Mouse (Mus musculus): ENCODE measurements around the gene E2f2.

E2f2 gene

DNA sequence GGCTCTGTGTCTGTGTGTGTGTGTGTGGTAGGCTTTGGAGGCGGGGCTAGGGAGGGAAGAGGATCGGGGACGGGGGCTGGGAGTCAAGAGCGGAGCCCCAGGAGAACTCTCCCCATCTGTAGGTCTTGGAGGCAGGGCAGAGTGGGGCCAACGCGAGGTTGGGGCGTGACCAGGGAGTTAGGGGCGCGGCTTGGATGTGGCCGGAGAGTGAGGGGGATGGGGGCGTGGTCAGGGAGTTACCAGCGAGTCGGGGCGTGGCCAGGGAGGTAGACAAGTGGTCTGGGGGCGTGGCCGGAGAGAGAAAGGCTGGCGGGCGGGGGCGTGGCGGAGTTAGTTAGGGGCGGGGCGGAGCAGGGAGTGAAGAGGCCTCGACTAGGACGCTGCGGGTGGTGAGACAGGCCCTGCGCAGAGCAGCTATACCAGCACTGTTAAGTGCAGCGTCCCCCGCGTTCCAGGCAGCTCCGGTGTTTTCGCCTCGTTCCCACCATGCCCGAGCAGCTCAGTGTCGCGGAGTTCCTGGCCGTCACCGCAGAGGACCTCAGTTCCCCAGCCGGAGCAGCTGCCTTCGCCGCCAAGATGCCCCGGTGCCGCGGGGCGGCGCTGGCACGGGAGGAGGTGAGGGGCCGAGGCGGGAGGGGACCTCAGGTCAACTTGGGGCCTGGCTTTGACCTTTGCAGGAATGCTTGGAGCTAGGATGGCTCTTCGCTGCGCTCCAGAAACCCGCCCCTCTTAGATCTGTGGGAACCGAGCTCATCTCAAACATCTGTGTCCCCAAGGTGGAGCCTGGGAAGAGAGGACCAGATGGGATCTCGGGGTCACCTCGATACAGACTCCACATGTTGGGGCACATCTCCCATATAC is 34.1 kb downstream of the E2f2 start, which contains the start of gene Asap3:
TSS of gene Asap3 (plus strand) at position 333 of the 861 bp plus-strand sequence.
- DNase-seq, result peak; percentile 99 to 100

DNA sequence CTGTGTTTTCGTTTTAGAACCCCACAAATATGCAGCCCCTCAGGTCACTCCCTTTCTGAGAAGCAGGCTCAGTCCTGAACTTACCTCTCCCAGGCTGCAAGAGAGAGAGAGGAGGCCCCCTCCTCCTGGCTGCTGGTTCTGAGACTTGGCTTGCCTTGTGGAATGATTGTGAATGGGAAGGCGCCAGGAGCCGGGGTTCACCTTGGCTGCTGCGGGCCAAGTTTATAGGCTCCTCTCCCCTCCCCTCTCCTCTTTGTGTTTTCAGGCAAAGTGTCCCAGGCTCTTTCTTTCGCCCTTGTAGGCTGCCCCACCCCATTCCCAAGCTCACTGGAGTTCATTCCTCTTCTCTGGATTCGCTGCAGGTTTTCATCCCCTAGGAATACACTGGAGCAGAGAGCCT is 34.7 kb downstream of the E2f2 start:
- DNase-seq, result no peak

DNA sequence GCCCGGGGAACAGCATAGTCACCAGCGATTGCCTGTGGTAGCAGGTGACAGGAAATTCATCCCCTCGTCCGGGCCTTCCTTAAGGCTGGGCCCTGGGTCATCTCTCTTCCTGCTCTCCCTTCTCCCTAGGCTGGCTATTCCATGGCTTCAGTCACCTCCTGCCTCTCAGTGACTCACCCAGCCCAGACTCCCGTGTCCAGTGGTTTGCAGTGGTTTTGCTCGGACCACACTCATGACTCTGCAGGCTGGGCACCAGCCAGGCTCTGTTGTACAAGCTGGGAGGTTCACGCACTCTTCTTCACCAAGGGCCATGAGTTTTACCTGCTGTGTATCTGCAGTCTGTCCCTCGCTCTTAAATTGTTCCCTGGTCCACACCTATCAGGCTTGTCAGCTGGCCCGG is 38.7 kb downstream of the E2f2 start:
- no peak for DNase-seq

DNA sequence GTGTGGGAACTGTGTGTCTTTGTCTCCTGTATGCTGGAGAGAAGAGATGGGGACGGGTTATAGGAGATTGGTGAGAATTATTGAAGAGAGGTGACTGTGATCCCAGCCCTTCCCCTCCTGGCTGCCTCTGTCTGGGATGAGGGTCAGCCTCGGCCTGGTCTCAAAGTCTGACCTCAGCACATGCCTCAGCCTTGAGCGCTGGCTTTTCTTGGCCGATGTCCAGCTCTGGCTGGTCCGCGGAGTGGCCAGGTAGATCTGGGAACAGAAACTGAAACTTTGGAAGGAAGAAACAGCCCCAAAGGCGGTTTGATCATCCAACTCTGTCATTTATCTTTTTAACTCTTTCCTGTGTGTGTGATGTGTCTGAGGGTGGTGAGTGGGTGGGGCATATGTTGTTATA is 41.4 kb downstream of the E2f2 start:
- peak; percentile 86 to 88 for DNase-seq

GRCm38 (mm10) chr4:136214828-136215227 is 42.6 kb downstream of the E2f2 start:
- DNase-seq, result peak in 1 of 2 experiments; percentile 19

GRCm38 (mm10) chr4:136215576-136215975 is 43.4 kb downstream of the E2f2 start:
- peak; percentile 60 to 65 for DNase-seq

- DNase-seq, result no peak
Measured at GRCm38 (mm10) chr4:136217063-136217462, 44.9 kb downstream of the E2f2 start.

- peak; percentile 66 to 76 for DNase-seq
Measured at GRCm38 (mm10) chr4:136218595-136219214, 46.5 kb downstream of the E2f2 start.

DNA sequence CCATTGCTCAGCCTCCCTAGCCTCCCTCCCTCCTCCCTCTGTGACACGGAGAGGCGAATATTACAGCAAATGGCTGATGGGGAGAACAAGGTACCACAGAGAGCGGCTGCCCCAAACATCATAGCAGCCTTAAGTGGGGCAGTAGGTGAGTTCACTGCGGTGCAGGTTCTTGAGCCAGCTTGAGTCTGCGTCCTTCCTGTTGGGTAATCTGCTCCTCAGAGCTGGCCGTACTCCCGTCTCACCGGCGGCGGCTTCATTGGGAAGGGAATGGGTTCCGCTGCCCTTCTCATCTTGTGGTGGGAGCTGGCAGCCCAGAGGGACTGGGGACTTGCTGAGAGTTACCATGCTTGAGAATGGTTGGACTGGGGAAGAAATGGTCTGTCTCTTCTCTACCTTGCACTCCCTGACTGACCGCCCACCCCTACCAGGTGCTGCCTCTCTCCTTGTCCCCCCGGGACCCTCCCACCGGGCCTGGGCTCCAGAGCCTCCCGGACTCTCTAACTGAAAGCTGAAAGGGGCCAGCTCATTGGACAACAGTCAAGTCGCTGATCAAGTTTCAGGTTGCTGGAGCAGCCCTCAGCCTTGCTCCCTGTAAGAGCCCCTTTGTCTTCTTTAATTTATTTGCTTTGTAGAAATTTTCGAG is 48.1 kb downstream of the E2f2 start:
- no peak for DNase-seq

- DNase-seq, result no peak
Measured at GRCm38 (mm10) chr4:136223549-136224239, 51.5 kb downstream of the E2f2 start.

- no peak for DNase-seq
Measured at GRCm38 (mm10) chr4:136224240-136224559, 52.0 kb downstream of the E2f2 start.

GRCm38 (mm10) chr4:136224677-136225460 is 52.7 kb downstream of the E2f2 start:
- no peak for DNase-seq

- DNase-seq, result no peak
Measured at GRCm38 (mm10) chr4:136227408-136227807, 55.2 kb downstream of the E2f2 start.

DNA sequence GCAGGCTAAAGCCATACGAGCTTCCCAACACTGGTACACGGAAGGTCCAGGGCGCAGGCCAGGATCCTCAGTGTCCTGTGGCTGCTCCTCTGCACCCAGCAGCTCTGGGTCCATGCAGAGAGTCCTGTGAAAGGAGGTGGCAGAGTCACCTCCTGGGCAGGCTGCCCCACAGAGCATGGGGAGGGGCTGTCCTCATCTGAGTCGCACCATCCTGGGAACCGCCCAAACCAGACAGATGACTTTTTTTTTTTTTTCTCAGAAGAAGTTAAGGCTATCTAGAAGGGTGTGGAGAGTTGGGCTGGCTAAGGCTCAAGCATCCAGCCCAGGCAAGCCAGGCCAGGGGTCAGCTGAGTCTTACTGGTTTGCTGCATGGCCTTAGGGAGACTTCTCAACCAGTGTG is 56.4 kb downstream of the E2f2 start:
- no peak for DNase-seq

- DNase-seq, result no peak
Measured at GRCm38 (mm10) chr4:136238669-136239068, 66.5 kb downstream of the E2f2 start.

DNA sequence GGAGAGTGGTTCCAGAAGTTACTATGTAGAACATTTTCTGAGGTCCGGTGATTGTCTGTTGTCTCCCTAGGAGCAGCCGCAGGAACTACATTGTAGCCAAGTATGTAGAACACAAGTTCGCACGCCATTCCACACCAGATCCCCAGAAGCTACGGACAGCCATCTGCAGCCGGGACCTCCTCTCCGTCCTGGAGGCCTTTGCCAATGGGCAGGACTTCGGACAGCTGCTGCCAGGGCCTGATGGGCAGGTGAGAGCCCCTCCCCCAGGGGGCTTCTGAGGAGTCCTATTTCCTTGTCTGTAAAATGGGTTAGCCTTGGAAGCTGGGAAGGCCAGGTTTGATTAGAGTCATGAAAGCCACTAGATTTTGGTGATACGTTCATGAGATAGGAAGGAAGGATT is 66.9 kb downstream of the E2f2 start:
- no peak for DNase-seq

DNA sequence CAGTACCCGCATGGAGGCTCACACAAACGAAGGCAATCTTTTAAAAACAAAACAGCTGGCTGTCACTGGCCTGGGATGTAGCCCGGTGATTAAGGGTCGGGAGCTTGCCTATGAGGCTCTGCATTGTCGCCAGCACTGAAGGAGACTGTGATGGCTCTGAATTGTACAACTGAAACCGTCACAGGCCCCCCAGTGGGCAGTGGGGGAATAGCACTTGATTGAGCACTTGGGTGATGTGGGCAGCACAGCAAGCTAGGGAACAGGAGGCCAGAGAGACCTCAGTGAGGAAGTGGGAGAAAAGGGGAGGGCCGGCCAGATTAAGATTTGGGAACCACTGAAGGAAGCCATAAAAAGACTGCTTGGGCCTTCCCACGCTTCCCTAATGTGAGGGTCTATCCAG is 67.4 kb downstream of the E2f2 start:
- DNase-seq, result peak; percentile 85 to 94

DNA sequence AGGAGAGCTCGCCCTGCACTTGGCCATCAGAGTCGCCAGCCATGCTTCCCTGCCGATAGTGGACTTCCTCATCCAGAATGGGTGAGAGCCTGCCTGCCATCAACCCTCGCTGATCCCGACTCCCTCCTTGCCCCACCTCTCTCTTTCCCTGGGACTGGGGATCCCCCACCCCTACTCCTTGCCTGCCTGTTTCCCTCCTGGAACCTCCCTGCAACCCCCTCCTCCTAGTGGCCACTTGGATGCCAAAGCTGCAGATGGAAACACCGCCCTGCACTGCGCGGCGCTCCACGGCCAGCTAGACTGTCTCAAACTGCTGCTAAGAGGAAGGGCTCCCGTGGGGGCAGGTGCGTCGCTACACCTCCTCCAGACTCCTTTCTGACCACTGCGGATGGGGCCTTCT is 67.9 kb downstream of the E2f2 start:
- no peak for DNase-seq

DNA sequence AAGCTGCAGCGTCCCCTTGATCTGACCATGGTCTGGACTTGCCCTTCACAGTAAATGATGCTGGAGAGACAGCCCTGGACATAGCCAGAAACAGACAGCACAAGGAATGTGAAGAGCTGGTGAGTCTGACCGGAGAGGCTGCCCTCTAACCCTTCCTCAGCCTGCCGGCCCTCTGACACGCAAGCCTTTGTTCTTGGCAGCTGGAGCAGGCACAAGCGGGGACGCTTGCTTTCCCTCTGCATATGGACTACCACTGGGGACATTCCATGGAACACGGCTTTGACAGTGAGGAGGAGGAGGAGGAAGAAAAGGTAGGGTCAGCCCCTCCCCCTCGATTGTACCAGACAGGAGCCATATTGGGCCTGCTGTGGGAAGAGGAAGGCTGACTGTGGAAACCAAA is 68.8 kb downstream of the E2f2 start:
- no peak for DNase-seq

GRCm38 (mm10) chr4:136242065-136242703 is 70.0 kb downstream of the E2f2 start:
- DNase-seq, result peak; percentile 55 to 76

DNA sequence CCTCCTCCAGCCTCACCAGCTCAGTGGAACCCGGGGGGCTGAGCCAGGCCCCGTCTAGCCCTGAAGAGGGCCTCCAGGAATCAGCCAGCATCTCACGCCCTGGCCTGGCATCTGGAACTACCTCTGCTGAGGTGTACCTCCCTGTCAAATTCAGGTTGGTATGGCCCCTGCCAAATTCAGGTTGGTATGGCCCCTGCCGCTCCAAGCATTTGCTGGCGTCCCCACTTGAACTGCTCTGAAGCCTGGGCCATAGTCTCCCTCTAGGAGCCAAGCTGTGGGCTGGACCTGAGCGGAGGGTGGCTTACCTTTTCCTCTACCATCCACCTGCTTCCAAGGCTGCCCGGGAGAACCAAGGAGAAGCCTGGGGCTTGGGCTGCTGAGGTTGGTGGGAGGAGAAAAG is 70.5 kb downstream of the E2f2 start:
- no peak for DNase-seq

GRCm38 (mm10) chr4:136244208-136244607 is 72.0 kb downstream of the E2f2 start:
- no peak for DNase-seq
